Mouse (Mus musculus): Measurements from ENCODE around the gene Ccnb1ip1. TPM values are rescaled to one million over a fixed set of nuclear protein-coding genes. Genes with fewer than 3 reads are reported as not detected.
A peak's percentile ranks its signal among the peaks of the same experiment; 100 is the strongest.
"Not testable (repeated sequence)": the region's sequence is repeated elsewhere in the genome, so short reads cannot be mapped to it uniquely, and the experiment has no call there.

The Ccnb1ip1 gene
- not detected for total RNA-seq (2021)
- long read RNA-seq, experiment 1: 0 reads
- long read RNA-seq, experiment 2: 0 reads

- peak; percentile 89 to 92 for DNase-seq (ENCODE audit: low spot score in 2 of 2)
These were observed at the start of gene Ccnb1ip1, which contains the start of gene Parp2 for GRCm38 (mm10) chr14:50807487-50808072. Ccnb1ip1 (minus strand) TSS chr14:50807732. Parp2 (plus strand) TSS chr14:50807841.

- DNase-seq (ENCODE audit: low spot score in 2 of 2): no peak
These were observed 48.3 kb upstream of the Ccnb1ip1 start for GRCm38 (mm10) chr14:50855788-50856187.

- no peak for DNase-seq (ENCODE audit: low spot score in 2 of 2)
These were observed 29.7 kb upstream of the Ccnb1ip1 start for GRCm38 (mm10) chr14:50837236-50837635.

DNA sequence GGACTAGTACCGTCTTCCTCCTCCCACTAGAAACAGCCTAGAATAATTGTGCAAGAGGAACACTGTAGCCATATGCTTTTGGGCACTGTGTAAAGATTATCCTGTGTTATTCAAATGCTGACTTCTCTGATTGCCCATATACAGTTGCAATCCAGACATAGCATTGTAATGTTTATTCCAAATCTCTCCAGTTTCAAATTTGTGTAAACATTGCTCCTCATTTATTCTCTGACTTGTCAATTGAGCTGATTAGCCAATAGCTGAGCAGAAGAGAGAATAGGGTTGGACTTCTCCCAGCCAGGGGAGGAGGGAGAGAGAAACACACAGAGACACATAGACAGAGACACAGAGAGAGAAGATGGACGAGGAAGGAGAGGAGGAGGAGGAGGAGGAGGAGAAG, 26.9 kb upstream of the Ccnb1ip1 start:
- DNase-seq (ENCODE audit: low spot score in 2 of 2): no peak

- no peak for DNase-seq (ENCODE audit: low spot score in 2 of 2)
These were observed 26.4 kb upstream of the Ccnb1ip1 start for GRCm38 (mm10) chr14:50833964-50834363.

DNA sequence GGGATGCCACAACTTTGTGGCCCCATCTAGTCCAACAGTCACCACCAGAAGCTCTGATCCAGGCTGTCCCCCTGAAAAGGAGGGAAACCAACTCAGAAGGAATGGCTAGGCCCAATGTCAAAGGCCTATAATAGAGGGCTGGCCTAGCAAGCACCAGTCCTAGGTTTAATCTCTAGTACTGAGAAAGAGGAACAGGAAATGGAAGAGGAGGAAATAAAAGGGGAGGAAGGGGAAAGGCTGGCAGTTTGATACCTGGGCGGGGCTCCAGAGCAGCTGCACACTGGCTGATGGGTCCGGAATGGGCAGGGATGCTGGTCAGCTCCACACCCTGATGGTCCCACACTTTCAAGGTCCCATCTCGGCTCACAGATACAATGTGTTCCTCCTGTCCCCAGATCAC, 22.3 kb upstream of the Ccnb1ip1 start:
- DNase-seq (ENCODE audit: low spot score in 2 of 2): no peak

DNA sequence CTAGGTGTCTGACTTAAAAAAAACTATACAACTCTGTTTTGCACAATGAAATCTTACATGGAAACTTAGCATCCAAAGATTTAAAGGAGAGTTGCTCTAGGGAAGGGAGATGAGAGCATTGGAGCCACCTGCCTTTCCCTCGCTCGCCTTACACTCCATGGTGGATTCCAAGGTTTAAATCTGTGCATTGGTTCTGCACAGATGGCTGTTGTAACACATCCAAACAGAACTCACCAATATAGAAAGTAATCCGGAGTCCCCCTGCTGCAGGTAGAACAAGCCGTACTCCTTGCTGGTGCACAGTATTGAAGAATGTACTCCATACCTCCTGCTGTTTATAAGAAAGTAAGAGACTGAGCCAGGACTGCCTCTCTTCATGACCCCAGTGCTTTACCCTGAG, 19.0 kb upstream of the Ccnb1ip1 start:
- DNase-seq (ENCODE audit: low spot score in 2 of 2): no peak

DNA sequence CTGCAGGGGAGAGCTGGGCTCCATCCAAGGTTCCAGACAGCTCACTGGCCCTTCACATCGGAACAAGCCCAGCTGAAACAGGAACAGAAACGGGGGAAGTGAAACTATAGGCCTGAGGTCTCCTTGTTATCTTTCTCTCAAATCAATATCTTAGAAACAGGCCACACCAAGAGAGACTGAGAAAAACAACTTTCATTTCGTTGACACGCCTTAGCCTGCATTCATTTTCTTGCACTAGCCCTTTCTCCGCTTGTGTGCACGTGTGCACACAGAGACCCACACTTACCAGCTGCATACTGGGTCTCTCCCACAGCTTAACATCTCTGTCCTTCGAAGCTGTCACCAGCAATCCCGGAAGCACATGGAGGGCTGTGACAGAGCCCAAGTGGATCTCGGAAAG, 16.7 kb upstream of the Ccnb1ip1 start:
- no peak for DNase-seq (ENCODE audit: low spot score in 2 of 2)

- DNase-seq (ENCODE audit: low spot score in 2 of 2): no peak
These were observed 15.7 kb upstream of the Ccnb1ip1 start for GRCm38 (mm10) chr14:50823240-50823639.

DNA sequence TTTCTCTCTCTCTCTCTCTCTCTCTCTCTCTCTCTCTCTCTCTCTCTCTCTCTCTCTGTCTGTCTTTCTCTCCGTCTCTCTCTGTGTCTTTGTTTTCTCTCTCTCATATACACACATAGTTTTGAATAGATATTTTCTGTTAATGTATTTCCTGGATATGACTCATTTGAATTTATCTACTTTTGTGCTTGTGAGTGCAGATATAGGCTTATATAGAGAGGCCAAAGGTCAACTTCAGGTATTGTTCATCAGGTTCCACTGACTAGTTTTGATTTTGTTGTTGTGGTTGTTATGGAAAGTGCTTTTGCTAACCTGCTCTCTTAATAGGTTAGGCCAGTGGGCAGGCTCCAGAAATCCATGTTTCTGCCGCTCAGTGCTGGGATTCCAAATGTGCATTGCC, 5.5 kb upstream of the Ccnb1ip1 start:
- DNase-seq (ENCODE audit: low spot score in 2 of 2): no peak

GRCm38 (mm10) chr14:50806469-50806868, 1.1 kb downstream of the Ccnb1ip1 start:
- not testable (repeated sequence) for DNase-seq (ENCODE audit: low spot score in 2 of 2)

GRCm38 (mm10) chr14:50804683-50805082, 2.8 kb downstream of the Ccnb1ip1 start:
- DNase-seq (ENCODE audit: low spot score in 2 of 2): no peak

DNA sequence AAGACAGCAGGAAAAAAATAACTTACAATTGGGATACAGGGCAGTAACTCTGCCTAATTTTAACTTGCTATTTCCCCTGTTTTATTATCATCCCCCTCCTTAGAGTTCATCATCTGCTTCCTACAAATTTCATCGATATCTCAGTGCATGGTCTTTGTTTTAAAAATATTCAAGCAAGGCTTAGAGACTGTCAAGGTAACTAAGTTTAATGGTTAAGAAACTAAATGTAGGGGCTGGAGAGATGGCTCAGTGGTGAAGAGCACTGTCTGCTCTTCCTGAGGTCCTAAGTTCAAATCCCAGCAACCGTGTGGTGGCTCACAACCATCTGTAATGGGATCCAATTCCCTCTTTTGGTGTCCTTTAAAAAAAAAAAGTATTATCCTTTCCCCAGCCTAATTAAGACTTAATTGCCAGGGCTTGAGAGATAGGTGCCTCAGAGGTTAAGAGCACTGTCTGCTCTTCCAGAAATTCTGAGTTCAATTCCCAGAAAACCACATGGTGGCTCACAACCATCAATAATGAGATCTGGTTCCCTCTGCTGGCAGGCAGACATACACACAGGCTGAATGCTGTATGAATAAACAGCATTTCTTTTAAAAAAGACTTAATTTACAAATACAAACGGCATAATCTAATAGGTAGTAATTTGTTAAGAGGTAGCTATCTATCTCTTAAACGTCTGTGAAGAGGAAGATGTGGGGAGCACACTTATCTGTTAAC, 4.5 kb downstream of the Ccnb1ip1 start:
- DNase-seq (ENCODE audit: low spot score in 2 of 2): no peak

GRCm38 (mm10) chr14:50802441-50802840, 5.1 kb downstream of the Ccnb1ip1 start:
- DNase-seq (ENCODE audit: low spot score in 2 of 2): no peak

- DNase-seq (ENCODE audit: low spot score in 2 of 2): no peak
These were observed 7.9 kb downstream of the Ccnb1ip1 start for GRCm38 (mm10) chr14:50799502-50800259.

DNA sequence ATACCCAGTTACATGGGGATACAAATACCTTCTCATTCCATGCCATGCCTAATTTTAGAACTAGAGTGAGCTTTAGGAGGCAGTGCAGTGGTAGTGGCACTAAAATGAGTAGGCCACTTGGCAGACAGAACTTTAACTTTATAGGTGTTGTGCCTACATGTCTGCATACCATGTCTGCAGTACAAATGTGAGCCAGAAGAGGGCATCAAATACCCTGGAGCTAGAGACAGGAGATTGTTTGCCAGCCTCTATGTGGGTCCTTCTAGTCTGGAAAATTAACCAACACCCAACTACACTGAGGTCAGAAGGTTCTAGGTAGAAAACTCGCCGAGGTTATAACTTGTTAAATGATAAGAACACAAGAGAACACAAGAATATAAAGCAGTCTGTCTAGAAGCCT, 9.0 kb downstream of the Ccnb1ip1 start:
- DNase-seq (ENCODE audit: low spot score in 2 of 2): no peak

- DNase-seq (ENCODE audit: low spot score in 2 of 2): no peak
These were observed 11.1 kb downstream of the Ccnb1ip1 start for GRCm38 (mm10) chr14:50796464-50796863.

GRCm38 (mm10) chr14:50795965-50796364, 11.6 kb downstream of the Ccnb1ip1 start:
- DNase-seq (ENCODE audit: low spot score in 2 of 2): no peak

DNA sequence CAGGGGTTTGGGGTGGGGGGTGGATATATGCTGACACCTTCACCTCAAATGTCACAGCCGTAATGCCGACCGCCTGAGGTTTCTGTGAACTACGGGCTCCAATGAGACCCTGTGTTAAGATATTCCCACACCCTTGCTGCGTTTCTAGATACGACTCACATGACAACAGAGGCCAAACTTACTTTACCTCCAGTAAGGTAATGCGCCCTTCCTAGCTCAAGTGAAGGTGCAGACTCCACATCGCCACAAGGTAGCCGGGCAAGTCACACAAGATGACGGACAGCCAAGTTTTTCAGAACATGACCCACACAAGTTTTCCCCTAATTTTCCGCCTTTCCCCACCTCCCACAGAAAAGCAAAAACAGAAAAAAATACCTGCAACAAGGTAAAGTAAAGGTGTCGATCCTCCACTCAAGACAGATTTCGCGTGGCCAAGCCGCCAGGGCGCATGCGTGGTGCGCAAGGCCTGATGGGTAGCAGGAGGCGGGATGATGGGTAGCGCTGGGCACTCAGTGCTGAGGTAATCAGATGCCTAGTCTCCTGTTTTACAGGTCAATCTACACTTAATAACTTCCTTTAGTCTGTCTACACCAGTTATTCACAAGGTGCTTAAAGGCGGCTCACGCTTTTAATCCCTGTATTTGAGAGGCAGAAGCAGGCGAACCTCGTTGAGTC, 12.1 kb downstream of the Ccnb1ip1 start:
- no peak for DNase-seq (ENCODE audit: low spot score in 2 of 2)

- DNase-seq (ENCODE audit: low spot score in 2 of 2): no peak
These were observed 19.4 kb downstream of the Ccnb1ip1 start for GRCm38 (mm10) chr14:50788157-50788556.

DNA sequence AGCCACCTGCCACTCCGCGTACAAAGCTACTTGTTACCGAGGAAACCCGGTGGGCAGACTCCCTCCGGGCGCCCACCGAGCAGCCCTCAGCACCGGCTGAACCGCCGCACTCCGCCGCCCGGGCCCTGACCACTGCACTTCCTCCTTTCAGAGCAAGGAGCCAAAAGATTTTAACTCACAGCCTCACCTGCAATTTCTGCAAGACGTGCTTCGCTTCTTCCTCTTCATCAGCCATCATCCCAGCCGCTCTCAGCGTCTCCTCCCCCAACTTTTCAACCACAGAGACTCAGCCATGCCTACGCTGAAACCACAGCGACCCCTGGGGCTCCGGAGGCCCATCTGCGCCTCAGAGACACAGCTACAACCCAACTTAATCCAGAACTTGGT, 22.3 kb downstream of the Ccnb1ip1 start, which contains the start of gene Ttc5:
TSS of gene Ttc5 (minus strand) at position 269 of the 387 bp plus-strand sequence.
- DNase-seq (ENCODE audit: low spot score in 2 of 2): peak; percentile 84 to 90
